Mouse (Mus musculus) gastrocnemius, postnatal 14 days (tissue): ENCODE data around the gene Gm2a. TPM values are rescaled to one million over a fixed set of nuclear protein-coding genes. Genes with fewer than 3 reads are reported as not detected.
"Not testable (repeated sequence)": the region's sequence is repeated elsewhere in the genome, so short reads cannot be mapped to it uniquely, and the experiment has no call there.

Experiments
- DNase-seq: peaks from one replicate; pipeline ENCODE4 v3.0.0; 2021; ENCODE audit warnings: mixed read lengths
- intact Hi-C: fragments of 180-260 bp; cut with DNase I; formaldehyde crosslinking; loops from one replicate; pipeline ENCODE4 v1.15.1; 2025; ENCODE audit warnings: low total_unique reads
- total RNA-seq, 2 experiments: library from RNA; stranded (reverse); gene quantifications; 2 replicates each; pipeline ENCODE4 v1.2.3; 2021

Gene Gm2a
- total RNA-seq, 2 experiments from 2014 or later, result 9.0 to 9.9 TPM

- intact Hi-C loops, result loop anchor here (10.0 kb wide), 1 partner anchor 95 kb away; no protein-coding TSS in a partner anchor
- DNase-seq, result no peak
Measured at GRCm38 (mm10) chr11:55089892-55090291, 8.0 kb upstream of the Gm2a start.

- no peak for DNase-seq
- intact Hi-C loops, result no loop called here
Measured at GRCm38 (mm10) chr11:55093096-55093495, 4.8 kb upstream of the Gm2a start.

- DNase-seq, intact Hi-C loops: not testable (repeated sequence)
Measured at GRCm38 (mm10) chr11:55096296-55096695, 1.6 kb upstream of the Gm2a start.

- no peak for DNase-seq
- intact Hi-C loops, result no loop called here
Measured at GRCm38 (mm10) chr11:55096731-55097462, 1.0 kb upstream of the Gm2a start.

GRCm38 (mm10) chr11:55098189-55098915 is 437 bp downstream of the Gm2a start:
- intact Hi-C loops, result no loop called here
- DNase-seq, result no peak

GRCm38 (mm10) chr11:55099019-55099771 is 1.3 kb downstream of the Gm2a start:
- no peak for DNase-seq
- intact Hi-C loops, result no loop called here

- no peak for DNase-seq
- intact Hi-C loops, result no loop called here
Measured at GRCm38 (mm10) chr11:55099868-55100267, 2.0 kb downstream of the Gm2a start.

- intact Hi-C loops, result no loop called here
- no peak for DNase-seq
Measured at GRCm38 (mm10) chr11:55102015-55102414, 4.1 kb downstream of the Gm2a start.

- DNase-seq, result no peak
- intact Hi-C loops, result no loop called here
Measured at GRCm38 (mm10) chr11:55103229-55103628, 5.3 kb downstream of the Gm2a start.

- intact Hi-C loops, result no loop called here
- no peak for DNase-seq
Measured at GRCm38 (mm10) chr11:55105389-55105788, 7.5 kb downstream of the Gm2a start.

GRCm38 (mm10) chr11:55106636-55107035 is 8.7 kb downstream of the Gm2a start:
- no peak for DNase-seq
- intact Hi-C loops, result no loop called here

GRCm38 (mm10) chr11:55109521-55110300 is 11.8 kb downstream of the Gm2a start:
- intact Hi-C loops, result no loop called here
- DNase-seq, result no peak

- no peak for DNase-seq
- intact Hi-C loops, result no loop called here
Measured at GRCm38 (mm10) chr11:55110566-55111169, 12.8 kb downstream of the Gm2a start.

GRCm38 (mm10) chr11:55113209-55113860 is 15.4 kb downstream of the Gm2a start:
- intact Hi-C loops, result no loop called here
- no peak for DNase-seq

- intact Hi-C loops, DNase-seq: not testable (repeated sequence)
Measured at GRCm38 (mm10) chr11:55113861-55114250, 15.9 kb downstream of the Gm2a start.

- no peak for DNase-seq
- intact Hi-C loops, result no loop called here
Measured at GRCm38 (mm10) chr11:55114291-55114690, 16.4 kb downstream of the Gm2a start.

- DNase-seq, result no peak
- intact Hi-C loops, result no loop called here
Measured at GRCm38 (mm10) chr11:55116004-55116403, 18.1 kb downstream of the Gm2a start.

- DNase-seq, result no peak
- intact Hi-C loops, result no loop called here
Measured at GRCm38 (mm10) chr11:55117031-55117430, 19.1 kb downstream of the Gm2a start.

GRCm38 (mm10) chr11:55120279-55120678 is 22.4 kb downstream of the Gm2a start:
- intact Hi-C loops, result no loop called here
- DNase-seq, result no peak
